In genomic region chr3:103196320-103196823, GRCm38 (mm10) we compare ENCODE assay signal across 16 mouse cellular contexts. TPM values are rescaled to one million over a fixed set of nuclear protein-coding genes. Genes with fewer than 3 reads are reported as not detected.
DNase-seq lines count a peak whose midpoint lies in the region; ATAC-seq lines count a peak whose summit lies in the region.
"Had no signal": no experiment of that assay in that cellular context is flagged by ENCODE, and none has a peak within 500 bp of the region (broad histone marks: within the 10 kb centered on the region; RNA-seq: fewer than 3 reads in every experiment).

No protein-coding gene starts in this region.

- intact Hi-C loops in left cerebral cortex, postnatal 14 days (cut with DNase I) = no loop called here

- H3K36me3 ChIP-seq in forebrain, embryonic 10.5 days (replicated peaks) = no peaks in the 10 kb centered on the region
- H3K36me3 ChIP-seq in forebrain, embryonic 13.5 days (ENCODE audit: poor library complexity, severe bottlenecking) = no peaks in the 10 kb centered on the region
- no peaks in the 10 kb centered on the region for H3K36me3 ChIP-seq in midbrain, embryonic 13.5 days
- H3K36me3 ChIP-seq: neural tube, embryonic 13.5 days had no signal

- H3K27me3 ChIP-seq in forebrain, embryonic 10.5 days (ENCODE audit: poor library complexity, severe bottlenecking) = no peaks in the 10 kb centered on the region
- H3K27me3 ChIP-seq in forebrain, embryonic 13.5 days = no peaks in the 10 kb centered on the region
- no peaks in the 10 kb centered on the region for H3K27me3 ChIP-seq in midbrain, embryonic 13.5 days
- H3K27me3 ChIP-seq: neural tube, embryonic 13.5 days had no signal

- ATAC-seq in forebrain, embryonic 13.5 days = no peak
- ATAC-seq in megakaryocyte progenitor cell, adult 5-6 weeks (replicated peaks; ENCODE audit: poor library complexity) = peak; percentile 93
- no peak for ATAC-seq in midbrain, embryonic 13.5 days

- no peak overlapping the region for H3K4me3 ChIP-seq in forebrain, embryonic 10.5 days
- H3K4me3 ChIP-seq in forebrain, embryonic 13.5 days = no peak overlapping the region
- H3K4me3 ChIP-seq in midbrain, embryonic 13.5 days (replicated peaks) = no peak overlapping the region
- H3K4me3 ChIP-seq: neural tube, embryonic 13.5 days had no signal

- DNase-seq in forebrain, embryonic 10.5 days (ENCODE audit: extremely low spot score, low spot score) = no peak
- DNase-seq in c-Kit-positive CD71-positive TER-119-positive erythroid progenitor cells, embryonic 14.5 days (ENCODE audit: low spot score) = peak; percentile 72
- peak; percentile 40 for DNase-seq in large intestine, adult 2 months (ENCODE audit: low read depth, low spot score)
- no peak for DNase-seq in frontal cortex, postnatal 36 days (ENCODE audit: low spot score in 2 of 2)
- no peak for DNase-seq in left cerebral cortex, postnatal 14 days (ENCODE audit: low spot score in 2 of 2)
- DNase-seq: cerebellum, adult 9-11 months; gastrocnemius, postnatal 36 days; kidney, adult 2 months; kidney, postnatal 36 days; layer of hippocampus, postnatal 36 days; left cerebral cortex, postnatal 4 days; lung, embryonic 14.5 days had no signal

- H3K4me1 ChIP-seq in forebrain, embryonic 10.5 days = no peaks in the 10 kb centered on the region
- no peaks in the 10 kb centered on the region for H3K4me1 ChIP-seq in forebrain, embryonic 13.5 days
- H3K4me1 ChIP-seq in midbrain, embryonic 13.5 days (replicated peaks) = no peaks in the 10 kb centered on the region
- H3K4me1 ChIP-seq: neural tube, embryonic 13.5 days had no signal

- 86% methylated on average over 7 of the region's 7 CpGs for WGBS in forebrain, embryonic 10.5 days
- WGBS in forebrain, embryonic 13.5 days = 83% methylated on average over 7 of the region's 7 CpGs
- 28% methylated on average over 7 of the region's 7 CpGs for WGBS in large intestine, adult 2 months
- 87% methylated on average over 7 of the region's 7 CpGs for WGBS in midbrain, embryonic 13.5 days

- peaks cover 12% of the 10 kb centered on the region for H3K9me3 ChIP-seq in forebrain, embryonic 10.5 days
- H3K9me3 ChIP-seq in forebrain, embryonic 13.5 days (replicated peaks) = peaks cover 10% of the 10 kb centered on the region; the same call in 1 of the 2 replicates
- peaks cover 5% of the 10 kb centered on the region; the same call in 1 of the 2 replicates for H3K9me3 ChIP-seq in midbrain, embryonic 13.5 days

- H3K9ac ChIP-seq in forebrain, embryonic 13.5 days = no peak overlapping the region
- no peak overlapping the region for H3K9ac ChIP-seq in midbrain, embryonic 13.5 days (replicated peaks)
- H3K9ac ChIP-seq: lung, embryonic 14.5 days; neural tube, embryonic 13.5 days had no signal

- 0 out of 2 replicates have a peak overlapping the region, but pooled peaks have one; percentile 48 for H3K27ac ChIP-seq in forebrain, embryonic 10.5 days
- no peak overlapping the region for H3K27ac ChIP-seq in forebrain, embryonic 13.5 days
- no peak overlapping the region for H3K27ac ChIP-seq in midbrain, embryonic 13.5 days
- H3K27ac ChIP-seq: neural tube, embryonic 13.5 days had no signal

- H3K4me2 ChIP-seq in forebrain, embryonic 13.5 days = no peak overlapping the region
- no peak overlapping the region for H3K4me2 ChIP-seq in midbrain, embryonic 13.5 days (replicated peaks)
- H3K4me2 ChIP-seq: lung, embryonic 14.5 days; neural tube, embryonic 13.5 days had no signal

RNA-seq across cellular contexts. Expression of gene Bcas2, which starts 24.9 kb away (rescaled TPM):
- 244 and 253 TPM in 2 replicates for polyA plus RNA-seq in forebrain, embryonic 10.5 days (2016; fragmentation: Nextera tagmentation; extraction: Ambion mirVana)
- polyA plus RNA-seq in forebrain, embryonic 13.5 days (2015; fragmentation: Nextera tagmentation; extraction: Ambion mirVana) = 254 and 269 TPM in 2 replicates
- polyA plus RNA-seq in large intestine, adult 2 months (2012; rRNA removed) = 18.9 and 19.7 TPM in 2 replicates
- total RNA-seq in megakaryocyte progenitor cell, adult 5-6 weeks (2015) = 129 and 130 TPM in 2 replicates
- 169 and 190 TPM in 2 replicates for total RNA-seq in megakaryocyte progenitor cell, adult 5-6 weeks (2017)
- polyA plus RNA-seq in midbrain, embryonic 13.5 days (2015; fragmentation: Nextera tagmentation; extraction: Ambion mirVana) = 247 and 261 TPM in 2 replicates
- 10 to 100 TPM; 62.0 to 65.9 TPM for total RNA-seq in left cerebral cortex, postnatal 14 days (2021)

Comparison
In these comparisons a context has a peak if more than half of its experiments do, and no peak if none do; other contexts are left out.
1. DNase-seq: peak in c-Kit-positive CD71-positive TER-119-positive erythroid progenitor cells, embryonic 14.5 days (single experiment) and large intestine, adult 2 months (single experiment); none in forebrain, embryonic 10.5 days (single experiment), frontal cortex, postnatal 36 days (0 of 2) and left cerebral cortex, postnatal 14 days (0 of 2).
2. RNA of gene Bcas2, which starts 24.9 kb away (polyA plus RNA-seq): 254 to 269 TPM in forebrain, embryonic 13.5 days, 247 to 261 TPM in midbrain, embryonic 13.5 days and 244 to 253 TPM in forebrain, embryonic 10.5 days; 18.9 to 19.7 TPM in large intestine, adult 2 months; every median in the first group is over 10 times any median in the second.